Mouse (Mus musculus): ENCODE results near the gene Olfr172. TPM values are rescaled to one million over a fixed set of nuclear protein-coding genes. Genes with fewer than 3 reads are reported as not detected.

The Olfr172 gene
- not detected for polyA plus RNA-seq (2017; shearing (Covaris generic))

GRCm38 (mm10) chr16:58763076-58763475 lies at the start of gene Olfr172:
Olfr172 (minus strand) TSS chr16:58763176.

GRCm38 (mm10) chr16:58800168-58800567 lies 37.2 kb upstream of the Olfr172 start, which contains the start of gene Olfr173:
Olfr173 (minus strand) TSS chr16:58800268.

DNA sequence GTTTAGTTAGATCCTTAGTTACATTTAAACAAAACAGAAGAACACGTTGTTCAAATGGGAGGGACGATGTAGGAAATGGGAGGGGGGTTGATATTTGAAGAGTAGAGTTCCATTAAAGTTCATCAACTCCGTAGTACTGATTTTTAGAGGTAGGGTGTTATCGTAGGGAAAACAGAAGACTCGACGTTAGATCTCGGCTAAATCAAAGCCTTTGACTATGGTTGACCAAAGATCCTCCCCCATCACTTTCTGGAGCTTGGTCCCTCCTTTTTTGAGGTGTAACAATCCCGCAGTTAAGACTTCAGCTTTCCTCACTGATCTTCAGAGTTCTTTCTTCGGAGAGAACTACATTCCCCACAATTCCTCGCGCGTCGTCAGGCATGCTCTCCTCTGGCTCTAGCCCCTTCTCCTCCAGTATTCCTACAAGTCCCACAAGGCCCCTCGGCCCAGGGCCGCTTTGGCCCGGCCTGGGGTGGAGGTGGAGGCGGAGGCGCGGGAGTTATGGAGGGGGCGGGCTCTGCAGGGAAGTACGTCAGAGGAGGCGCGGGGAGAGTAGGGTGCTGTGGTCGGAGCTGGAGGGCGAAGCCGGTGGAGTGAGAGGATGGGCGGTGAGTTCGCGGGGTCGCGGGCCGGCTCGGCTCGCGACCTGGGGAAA lies 35.4 kb downstream of the Olfr172 start, which contains the start of gene Cldnd1:
Gene Cldnd1, plus strand, starts transcription at position 434 of the 655 bp plus-strand sequence.

DNA sequence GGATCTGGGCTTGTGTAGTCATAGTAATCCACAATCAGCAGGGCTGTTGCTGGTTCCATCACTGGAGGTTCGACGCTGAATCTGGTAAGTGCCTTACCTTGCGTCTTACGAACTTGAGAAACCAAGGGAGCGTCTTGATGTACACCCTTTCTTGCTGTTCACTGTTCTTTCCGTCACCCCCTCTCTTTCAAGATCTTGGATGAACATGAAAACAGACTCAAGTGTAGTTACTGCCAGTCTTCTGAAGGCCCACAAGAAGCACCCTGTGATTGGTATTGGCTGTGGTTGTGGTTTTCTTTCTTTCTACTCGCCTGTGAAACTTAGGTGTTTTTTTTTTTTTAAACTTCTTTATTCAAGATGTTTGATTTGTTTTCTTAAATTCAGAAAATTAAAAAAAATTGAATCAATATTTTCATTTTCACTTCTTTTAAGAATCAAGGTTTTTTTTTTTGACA lies 44.3 kb downstream of the Olfr172 start, which contains the start of gene Gpr15:
Gene Gpr15, minus strand, starts transcription at position 405 of the 455 bp plus-strand sequence.

Other genes with a start within 250 kb of the Olfr172 start
- gene St3gal6, start 238.9 kb downstream of the Olfr172 start, polyA plus RNA-seq (2017; shearing (Covaris generic)) = 31.8 TPM
- gene Gm813, start 146.2 kb downstream of the Olfr172 start, polyA plus RNA-seq (2017; shearing (Covaris generic)) = not detected
- gene E330017A01Rik, start 124.4 kb downstream of the Olfr172 start, polyA plus RNA-seq (2017; shearing (Covaris generic)) = not detected
- gene Cpox, start 92.9 kb downstream of the Olfr172 start, polyA plus RNA-seq (2017; shearing (Covaris generic)) = 14.5 TPM
- not detected for gene Gpr15, start 44.1 kb downstream of the Olfr172 start, polyA plus RNA-seq (2017; shearing (Covaris generic))
- 72.7 TPM for gene Cldnd1, start 35.3 kb downstream of the Olfr172 start, polyA plus RNA-seq (2017; shearing (Covaris generic))
- 0.29 TPM for gene Olfr173, start 37.1 kb upstream of the Olfr172 start, polyA plus RNA-seq (2017; shearing (Covaris generic))
- gene Olfr175-ps1, start 63.6 kb upstream of the Olfr172 start, polyA plus RNA-seq (2017; shearing (Covaris generic)) = not detected
- gene Olfr177, start 111.6 kb upstream of the Olfr172 start, polyA plus RNA-seq (2017; shearing (Covaris generic)) = not detected
- gene Olfr178, start 128.9 kb upstream of the Olfr172 start, polyA plus RNA-seq (2017; shearing (Covaris generic)) = not detected
- gene Olfr181, start 165.6 kb upstream of the Olfr172 start, polyA plus RNA-seq (2017; shearing (Covaris generic)) = not detected
- not detected for gene Olfr180, start 166.2 kb upstream of the Olfr172 start, polyA plus RNA-seq (2017; shearing (Covaris generic))
- gene Olfr183, start 232.2 kb upstream of the Olfr172 start, polyA plus RNA-seq (2017; shearing (Covaris generic)) = 0.15 TPM

All from naive thymus-derived CD4-positive, alpha-beta T cell, adult 5 months (primary cell).